Mouse (Mus musculus): ENCODE measurements around the gene Nlgn1.
"Not testable (repeated sequence)": the region's sequence is repeated elsewhere in the genome, so short reads cannot be mapped to it uniquely, and the experiment has no call there.

Gene Nlgn1

DNA sequence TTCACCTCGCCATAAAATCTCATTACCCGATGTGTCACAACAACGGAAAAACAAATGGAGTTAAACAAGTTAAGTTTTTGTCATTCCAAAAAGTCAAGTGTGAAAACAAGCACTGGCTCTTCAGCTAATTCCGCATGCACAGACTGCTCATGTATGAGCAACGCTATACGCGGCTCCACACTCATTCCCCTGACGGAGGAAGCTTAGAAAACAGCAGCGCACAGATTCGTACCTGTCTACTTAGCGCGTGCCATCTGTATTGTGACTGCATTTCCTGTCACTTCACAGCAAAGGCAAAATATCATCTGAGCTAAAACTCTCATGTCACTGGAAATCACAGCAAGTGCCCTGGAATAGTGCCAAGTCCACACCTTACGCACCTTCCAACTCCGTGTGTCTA, 674.3 kb downstream of the Nlgn1 start:
- DNase-seq (ENCODE audit: low read depth in 1 of 2, low spot score in 2 of 2) = no peak

- no peak for DNase-seq (ENCODE audit: low read depth in 1 of 2, low spot score in 2 of 2)
These were observed 675.2 kb downstream of the Nlgn1 start for GRCm38 (mm10) chr3:25657074-25657473.

GRCm38 (mm10) chr3:25653010-25653409, 679.2 kb downstream of the Nlgn1 start:
- DNase-seq (ENCODE audit: low read depth in 1 of 2, low spot score in 2 of 2) = no peak

- no peak for DNase-seq (ENCODE audit: low read depth in 1 of 2, low spot score in 2 of 2)
These were observed 686.2 kb downstream of the Nlgn1 start for GRCm38 (mm10) chr3:25645895-25646691.

DNA sequence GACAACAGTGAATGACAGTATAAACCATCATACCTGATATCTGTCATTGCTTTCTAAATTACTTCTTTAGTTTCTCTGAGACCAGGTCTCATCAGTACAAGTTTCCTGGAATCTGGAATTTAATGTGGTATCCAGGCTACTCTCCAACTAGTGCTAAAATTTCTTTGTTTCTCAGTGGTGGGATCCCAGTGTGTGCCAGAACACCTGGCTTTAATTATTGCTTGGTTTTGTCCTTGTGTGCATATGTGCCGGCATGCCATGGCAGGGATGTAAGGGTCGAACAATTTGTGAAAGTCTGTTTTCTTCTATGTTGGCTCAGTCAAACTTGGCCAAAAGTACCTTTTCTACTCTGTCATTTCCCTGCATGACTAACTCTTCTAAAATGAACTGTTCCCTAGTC, 703.1 kb downstream of the Nlgn1 start:
- no peak for DNase-seq (ENCODE audit: low read depth in 1 of 2, low spot score in 2 of 2)

DNA sequence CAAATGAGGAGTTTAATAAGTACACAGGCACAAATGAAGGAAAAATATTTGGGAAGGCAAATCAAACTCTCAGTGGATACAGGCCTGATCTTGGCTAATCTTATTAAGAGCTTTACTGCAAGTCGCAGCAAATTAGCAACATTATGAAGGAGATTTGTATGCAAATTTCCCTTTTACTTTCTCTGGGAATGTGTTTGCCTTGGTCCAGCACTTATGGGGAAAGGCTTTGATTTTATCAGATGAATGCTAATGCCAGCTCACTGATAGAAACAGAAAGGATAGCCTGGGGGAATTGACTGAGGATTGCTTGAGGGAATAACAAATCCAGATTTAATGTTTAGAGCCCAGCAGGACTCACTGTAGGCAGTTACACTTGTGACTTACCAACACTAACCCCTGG, 725.7 kb downstream of the Nlgn1 start:
- DNase-seq (ENCODE audit: low read depth in 1 of 2, low spot score in 2 of 2) = no peak

- DNase-seq (ENCODE audit: low read depth in 1 of 2, low spot score in 2 of 2) = no peak
These were observed 734.7 kb downstream of the Nlgn1 start for GRCm38 (mm10) chr3:25597513-25597912.

DNA sequence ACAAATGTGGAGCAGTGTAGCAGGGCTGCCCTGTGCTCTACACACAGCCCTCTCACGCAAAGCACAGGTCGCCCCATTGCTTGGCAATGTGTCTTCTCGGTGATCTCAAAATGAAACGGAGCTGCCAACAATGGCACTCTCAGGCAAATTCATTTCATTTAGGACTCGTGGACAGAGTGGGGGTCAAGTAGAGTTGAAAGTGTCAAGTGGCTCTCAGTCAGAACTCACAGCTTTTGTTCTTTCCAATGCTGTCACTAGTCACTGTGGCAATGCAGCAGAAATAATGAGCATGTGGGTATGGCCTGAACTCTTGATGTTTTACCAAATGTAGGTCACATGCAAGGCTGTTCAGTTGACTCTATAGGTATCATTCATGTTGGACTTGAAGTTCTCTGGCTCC, 756.7 kb downstream of the Nlgn1 start:
- no peak for DNase-seq (ENCODE audit: low read depth in 1 of 2, low spot score in 2 of 2)

DNA sequence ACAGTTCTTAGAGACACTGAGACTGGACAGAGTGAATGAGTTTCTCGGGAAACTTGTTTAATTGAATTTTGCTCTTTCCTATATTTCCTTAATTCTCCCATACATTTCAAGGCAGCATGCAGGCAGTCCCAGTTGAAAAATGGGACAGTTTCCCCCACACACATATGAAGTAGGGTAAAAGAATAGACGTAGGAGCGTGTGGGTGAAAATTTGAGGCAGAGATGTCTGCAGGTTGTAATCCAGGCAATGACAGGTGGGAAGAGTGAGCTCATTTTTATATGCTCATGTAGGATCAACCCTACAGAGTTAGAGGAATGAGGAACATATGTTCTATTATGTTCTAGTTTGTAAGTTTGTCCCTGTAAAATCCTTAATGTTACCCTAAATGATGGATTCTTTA, 757.4 kb downstream of the Nlgn1 start:
- no peak for DNase-seq (ENCODE audit: low read depth in 1 of 2, low spot score in 2 of 2)

GRCm38 (mm10) chr3:25558513-25558912, 773.7 kb downstream of the Nlgn1 start:
- not testable (repeated sequence) for DNase-seq (ENCODE audit: low read depth in 1 of 2, low spot score in 2 of 2)

GRCm38 (mm10) chr3:25549097-25549496, 783.2 kb downstream of the Nlgn1 start:
- not testable (repeated sequence) for DNase-seq (ENCODE audit: low read depth in 1 of 2, low spot score in 2 of 2)

DNA sequence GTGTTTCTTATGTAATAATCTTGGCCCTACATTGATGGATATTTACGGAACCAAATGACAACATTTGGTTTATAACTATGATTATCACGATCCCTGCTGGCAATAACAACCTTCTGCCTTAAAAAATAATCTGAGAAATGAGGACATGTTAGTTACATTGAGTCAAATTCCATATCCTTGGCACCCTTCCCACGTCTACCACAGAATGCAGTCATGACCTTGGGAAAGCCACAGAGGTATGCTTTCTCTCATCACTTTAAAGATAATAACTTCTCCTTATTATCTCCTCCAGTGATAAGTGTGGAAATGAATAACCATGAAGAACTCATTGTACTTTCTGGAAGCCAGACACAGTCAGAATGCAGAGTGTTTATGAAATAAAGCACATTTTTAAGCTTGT, 808.0 kb downstream of the Nlgn1 start:
- DNase-seq (ENCODE audit: low read depth in 1 of 2, low spot score in 2 of 2) = not testable (repeated sequence)

- DNase-seq (ENCODE audit: low read depth in 1 of 2, low spot score in 2 of 2) = no peak
These were observed 869.2 kb downstream of the Nlgn1 start for GRCm38 (mm10) chr3:25463051-25463450.

GRCm38 (mm10) chr3:25456250-25456860, 875.9 kb downstream of the Nlgn1 start:
- no peak for DNase-seq (ENCODE audit: low read depth in 1 of 2, low spot score in 2 of 2)

GRCm38 (mm10) chr3:25452314-25452713, 879.9 kb downstream of the Nlgn1 start:
- DNase-seq (ENCODE audit: low read depth in 1 of 2, low spot score in 2 of 2) = no peak

- no peak for DNase-seq (ENCODE audit: low read depth in 1 of 2, low spot score in 2 of 2)
These were observed 881.8 kb downstream of the Nlgn1 start for GRCm38 (mm10) chr3:25450471-25450870.

- DNase-seq (ENCODE audit: low read depth in 1 of 2, low spot score in 2 of 2) = no peak
These were observed 882.9 kb downstream of the Nlgn1 start for GRCm38 (mm10) chr3:25449356-25449755.

DNA sequence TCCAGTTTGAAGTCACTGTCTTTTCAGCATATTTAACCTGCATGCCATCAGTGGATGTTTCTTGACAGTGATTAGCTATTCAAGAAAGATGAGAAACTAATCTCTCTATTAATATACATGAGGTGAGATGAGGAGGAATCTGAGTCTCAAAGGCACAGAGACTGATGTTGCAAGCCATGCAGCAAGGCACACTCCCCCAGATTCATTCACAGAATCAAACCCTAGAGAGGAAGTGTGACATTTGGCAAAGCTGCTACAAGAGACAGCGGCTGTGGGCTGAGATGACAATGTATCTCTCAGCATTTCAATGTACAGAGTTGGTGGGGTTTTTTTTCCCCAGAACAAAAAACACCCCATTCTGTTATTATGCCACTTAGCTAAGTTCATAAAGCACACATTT, 885.1 kb downstream of the Nlgn1 start:
- no peak for DNase-seq (ENCODE audit: low read depth in 1 of 2, low spot score in 2 of 2)

- DNase-seq (ENCODE audit: low read depth in 1 of 2, low spot score in 2 of 2) = no peak
These were observed 888.6 kb downstream of the Nlgn1 start for GRCm38 (mm10) chr3:25443657-25444056.

DNA sequence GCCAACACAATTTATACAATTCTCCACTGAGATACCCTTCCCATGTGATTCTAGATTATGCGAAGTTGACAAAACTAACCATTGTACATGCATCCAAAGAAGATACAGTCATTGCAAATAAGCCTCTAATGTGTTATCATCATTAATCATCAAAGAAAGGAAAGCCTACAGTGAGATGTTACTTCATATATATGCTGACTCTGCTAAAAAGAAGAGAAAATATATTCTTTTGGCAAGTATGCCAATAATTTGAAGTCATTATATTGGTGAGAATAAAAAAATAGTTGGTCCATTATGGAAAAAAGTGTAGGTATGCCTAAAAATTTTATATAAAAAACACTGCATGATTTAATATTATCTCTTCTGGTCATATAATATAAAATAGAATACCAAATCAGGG, 889.6 kb downstream of the Nlgn1 start:
- DNase-seq (ENCODE audit: low read depth in 1 of 2, low spot score in 2 of 2) = no peak

DNA sequence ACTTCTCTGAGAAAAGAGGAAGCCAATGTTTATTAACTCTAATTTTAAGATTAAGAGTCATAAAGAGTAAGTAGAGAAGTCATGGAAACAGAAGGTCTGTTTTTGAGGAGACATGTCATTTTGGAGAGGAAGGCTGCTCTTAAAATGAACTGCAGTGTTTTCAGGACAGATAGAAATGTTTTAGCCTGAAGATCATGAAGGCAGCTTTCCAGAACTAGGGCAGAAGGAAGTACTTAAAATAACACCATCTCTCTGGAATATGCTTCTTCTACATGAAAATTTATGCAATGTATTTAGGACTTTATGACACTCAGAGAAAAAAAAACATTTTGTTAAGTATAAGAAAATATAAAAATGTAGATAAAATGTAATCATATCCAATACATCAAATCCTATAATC, 905.3 kb downstream of the Nlgn1 start:
- DNase-seq (ENCODE audit: low read depth in 1 of 2, low spot score in 2 of 2) = no peak

- DNase-seq (ENCODE audit: low read depth in 1 of 2, low spot score in 2 of 2) = no peak
These were observed 920.3 kb downstream of the Nlgn1 start for GRCm38 (mm10) chr3:25412003-25412402.
